Mouse (Mus musculus): ENCODE data around the gene Sgca.
"Not testable (repeated sequence)": the region's sequence is repeated elsewhere in the genome, so short reads cannot be mapped to it uniquely, and the experiment has no call there.

Sgca gene

GRCm38 (mm10) chr11:94976199-94976598 is at the start of gene Sgca:
Sgca (minus strand) TSS chr11:94976327.
- no peak for DNase-seq (ENCODE audit: low spot score)

GRCm38 (mm10) chr11:95025227-95026012 is 49.3 kb upstream of the Sgca start:
- DNase-seq (ENCODE audit: low spot score), result no peak

GRCm38 (mm10) chr11:95024439-95025184 is 48.5 kb upstream of the Sgca start:
- no peak for DNase-seq (ENCODE audit: low spot score)

- no peak for DNase-seq (ENCODE audit: low spot score)
These were observed 47.4 kb upstream of the Sgca start for GRCm38 (mm10) chr11:95023481-95023880.

- DNase-seq (ENCODE audit: low spot score), result no peak
These were observed 46.3 kb upstream of the Sgca start for GRCm38 (mm10) chr11:95022237-95022992.

GRCm38 (mm10) chr11:95015484-95015883 is 39.4 kb upstream of the Sgca start:
- no peak for DNase-seq (ENCODE audit: low spot score)

GRCm38 (mm10) chr11:95012487-95012886 is 36.4 kb upstream of the Sgca start:
- DNase-seq (ENCODE audit: low spot score), result no peak

- no peak for DNase-seq (ENCODE audit: low spot score)
These were observed 35.9 kb upstream of the Sgca start for GRCm38 (mm10) chr11:95012075-95012474.

- no peak for DNase-seq (ENCODE audit: low spot score)
These were observed 35.3 kb upstream of the Sgca start for GRCm38 (mm10) chr11:95011416-95011815.

GRCm38 (mm10) chr11:95010841-95011403 is 34.8 kb upstream of the Sgca start:
- not testable (repeated sequence) for DNase-seq (ENCODE audit: low spot score)

GRCm38 (mm10) chr11:95010141-95010739 is 34.1 kb upstream of the Sgca start:
- no peak for DNase-seq (ENCODE audit: low spot score)

GRCm38 (mm10) chr11:95009629-95010014 is 33.5 kb upstream of the Sgca start, which contains the start of gene Samd14:
Samd14 (plus strand) TSS chr11:95009879.
- no peak for DNase-seq (ENCODE audit: low spot score)

- DNase-seq (ENCODE audit: low spot score), result no peak
These were observed 32.8 kb upstream of the Sgca start for GRCm38 (mm10) chr11:95008661-95009628.

GRCm38 (mm10) chr11:95007418-95007817 is 31.3 kb upstream of the Sgca start:
- no peak for DNase-seq (ENCODE audit: low spot score)

- DNase-seq (ENCODE audit: low spot score), result no peak
These were observed 30.5 kb upstream of the Sgca start for GRCm38 (mm10) chr11:95006525-95007219.

GRCm38 (mm10) chr11:95006038-95006437 is 29.9 kb upstream of the Sgca start:
- no peak for DNase-seq (ENCODE audit: low spot score)

GRCm38 (mm10) chr11:95004937-95005198 is 28.7 kb upstream of the Sgca start:
- no peak for DNase-seq (ENCODE audit: low spot score)

GRCm38 (mm10) chr11:95004136-95004936 is 28.2 kb upstream of the Sgca start:
- no peak for DNase-seq (ENCODE audit: low spot score)

- no peak for DNase-seq (ENCODE audit: low spot score)
These were observed 26.6 kb upstream of the Sgca start for GRCm38 (mm10) chr11:95002705-95003104.

Data from left cerebral cortex, adult 11 months (tissue).